Mouse (Mus musculus): ENCODE measurements around the gene Ltb. TPM values are rescaled to one million over a fixed set of nuclear protein-coding genes. Genes with fewer than 3 reads are reported as not detected.

Ltb gene
- total RNA-seq, 2 experiments from 2014 or later = 6.6 to 9.3 TPM

DNA sequence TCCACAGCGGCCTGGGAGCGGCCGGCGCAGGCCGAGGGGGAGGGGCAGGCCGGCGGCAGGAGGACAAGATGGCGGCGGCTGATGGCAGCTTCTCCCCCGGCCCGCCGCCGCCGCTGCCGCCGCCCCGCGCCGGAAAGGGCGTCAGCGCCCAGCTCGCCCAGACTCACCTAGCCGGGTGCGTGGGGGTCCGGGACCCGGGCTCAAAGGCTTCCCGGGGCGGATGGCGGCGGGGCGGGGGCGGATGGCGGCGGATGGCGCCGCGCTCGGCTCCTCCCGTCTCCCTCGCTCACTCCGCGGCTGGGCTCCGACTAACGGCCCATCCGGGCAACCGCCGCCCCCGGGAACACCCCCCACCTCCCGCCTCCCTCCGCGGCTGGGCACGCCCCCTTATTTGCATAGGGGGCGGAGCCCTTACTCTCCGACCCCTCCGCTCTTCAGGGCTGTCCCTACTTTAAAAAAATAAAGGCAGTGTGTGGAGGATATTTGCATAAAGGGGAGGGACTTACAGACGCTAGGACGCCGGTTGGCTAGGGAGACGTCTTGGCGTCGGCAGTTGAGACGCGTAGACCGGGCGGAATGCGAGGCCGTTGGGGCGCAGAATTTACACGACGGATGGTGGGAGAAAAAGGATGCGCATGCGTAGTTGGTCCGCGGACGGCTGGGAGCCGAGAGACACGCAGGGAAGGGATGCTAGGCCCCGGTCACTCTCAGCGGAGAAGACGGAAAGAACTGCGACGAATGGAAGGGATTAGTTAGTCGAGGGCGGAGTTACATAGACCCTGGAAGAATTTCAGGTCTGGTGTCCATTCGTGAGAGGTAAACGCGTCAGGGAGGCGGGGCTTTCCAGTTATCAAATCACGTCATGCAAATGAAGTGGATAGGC lies 29.4 kb upstream of the Ltb start, which contains the start of gene Prrc2a:
Gene Prrc2a (minus strand): TSS at position 330 of the 883 bp plus-strand sequence.
- DNase-seq (ENCODE audit: low spot score in 2 of 2) = peak; percentile 88 to 96

- no peak for DNase-seq (ENCODE audit: low spot score in 2 of 2)
Measured at GRCm38 (mm10) chr17:35165451-35166155, 28.6 kb upstream of the Ltb start.

DNA sequence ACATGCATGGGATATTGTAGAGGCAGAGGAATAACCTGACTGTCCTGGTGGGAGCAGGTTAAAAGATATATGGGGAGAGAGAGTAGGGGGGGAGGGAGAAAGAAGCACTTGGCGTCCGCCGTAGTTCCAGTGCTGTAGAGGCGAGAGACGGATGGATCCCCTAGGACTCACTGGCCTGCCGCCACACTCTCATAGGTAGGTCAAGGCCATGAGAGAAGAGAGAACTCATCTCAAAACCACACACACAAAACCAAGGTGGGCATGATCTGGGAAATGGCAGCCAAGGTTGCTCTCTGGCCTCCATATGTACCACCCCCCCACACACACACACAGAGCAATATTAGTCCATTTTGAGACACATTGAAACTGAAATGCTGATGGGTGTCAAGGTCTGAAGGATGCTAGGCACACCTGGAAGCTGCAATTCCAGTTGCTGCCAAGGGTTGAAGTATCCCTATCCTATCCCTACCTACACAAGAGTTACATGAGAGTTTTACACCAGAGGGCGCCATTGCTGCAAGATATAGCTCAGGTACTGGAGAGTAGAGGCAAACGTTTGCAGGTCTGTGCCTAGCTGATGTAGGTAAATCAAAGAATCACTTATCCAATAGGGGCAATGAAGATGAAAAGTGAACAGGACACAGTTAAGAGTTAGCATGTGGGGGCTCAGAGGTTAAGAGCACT lies 27.7 kb upstream of the Ltb start:
- DNase-seq (ENCODE audit: low spot score in 2 of 2) = no peak

DNA sequence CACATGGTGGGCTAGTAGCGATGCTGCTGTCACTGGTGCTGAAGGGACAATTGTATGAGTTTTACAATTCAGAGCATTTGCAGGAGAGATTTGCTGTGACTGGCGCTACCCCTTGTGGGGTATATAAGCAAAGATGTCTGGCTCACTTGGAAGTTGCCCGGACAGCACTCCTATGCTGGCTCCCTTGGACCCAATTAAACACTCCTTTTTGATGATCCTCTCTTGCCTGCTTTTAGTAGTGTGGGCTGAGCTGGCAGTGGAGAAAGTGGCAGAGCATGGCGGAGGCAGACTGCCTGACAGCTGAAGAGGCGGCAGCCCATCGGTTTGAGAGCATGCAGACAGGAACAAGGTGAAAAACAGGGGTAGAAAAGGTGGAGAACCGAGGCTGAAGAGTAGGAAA lies 26.4 kb upstream of the Ltb start:
- no peak for DNase-seq (ENCODE audit: low spot score in 2 of 2)

DNA sequence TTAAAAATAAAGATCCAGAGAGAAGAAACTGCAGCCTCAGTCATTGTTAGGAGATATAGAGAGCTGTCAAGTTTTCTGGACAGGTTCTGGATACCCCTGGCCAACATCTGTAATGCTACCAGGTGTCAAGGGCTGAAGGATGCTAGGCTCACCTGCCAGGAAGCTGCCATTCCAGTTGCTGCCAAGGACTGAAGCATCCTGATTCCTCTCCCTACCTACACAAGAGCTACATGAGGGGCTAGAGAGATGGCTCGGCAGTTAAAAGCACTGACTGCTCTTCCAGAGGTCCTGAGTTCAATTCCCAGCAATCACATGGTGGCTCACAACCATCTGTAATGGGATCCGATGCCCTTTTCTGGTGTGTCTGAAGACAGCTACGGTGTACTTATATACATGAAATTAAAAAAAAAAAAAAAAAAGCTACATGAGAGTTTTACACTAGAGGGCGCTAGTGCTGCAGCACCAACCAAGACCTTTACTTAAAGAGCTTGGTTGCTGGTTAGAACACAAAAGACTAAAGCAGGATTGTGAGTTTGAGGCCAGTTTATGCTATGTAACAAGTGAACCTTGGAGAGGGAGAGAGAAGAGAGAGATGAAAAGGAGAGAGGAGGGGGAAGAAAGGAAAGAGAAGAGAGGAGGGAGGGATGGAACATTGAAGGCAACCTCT lies 25.6 kb upstream of the Ltb start:
- DNase-seq (ENCODE audit: low spot score in 2 of 2) = no peak

- DNase-seq (ENCODE audit: low spot score in 2 of 2) = no peak
Measured at GRCm38 (mm10) chr17:35172445-35173234, 21.6 kb upstream of the Ltb start.

DNA sequence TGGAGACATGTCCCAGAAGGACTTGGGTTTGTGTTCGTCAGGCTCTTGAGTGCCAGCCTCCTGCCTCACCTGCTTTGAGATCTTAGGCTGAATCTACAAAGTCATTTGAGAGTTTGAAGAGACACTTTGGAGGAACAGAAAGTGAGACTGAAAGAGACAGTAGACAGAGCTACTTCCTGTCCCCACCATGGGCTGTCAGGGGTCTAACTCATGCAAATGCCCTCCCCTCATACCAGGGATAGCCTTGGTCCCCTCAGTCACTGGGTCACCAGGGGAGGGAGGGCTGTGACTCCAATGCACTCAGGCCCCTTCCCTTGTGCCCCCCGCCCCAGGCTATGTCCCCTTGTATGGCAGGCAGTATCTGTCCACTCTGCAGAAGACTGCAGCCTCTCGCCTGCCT lies 20.9 kb upstream of the Ltb start:
- DNase-seq (ENCODE audit: low spot score in 2 of 2) = no peak

- DNase-seq (ENCODE audit: low spot score in 2 of 2) = no peak
Measured at GRCm38 (mm10) chr17:35174201-35174977, 19.9 kb upstream of the Ltb start.

DNA sequence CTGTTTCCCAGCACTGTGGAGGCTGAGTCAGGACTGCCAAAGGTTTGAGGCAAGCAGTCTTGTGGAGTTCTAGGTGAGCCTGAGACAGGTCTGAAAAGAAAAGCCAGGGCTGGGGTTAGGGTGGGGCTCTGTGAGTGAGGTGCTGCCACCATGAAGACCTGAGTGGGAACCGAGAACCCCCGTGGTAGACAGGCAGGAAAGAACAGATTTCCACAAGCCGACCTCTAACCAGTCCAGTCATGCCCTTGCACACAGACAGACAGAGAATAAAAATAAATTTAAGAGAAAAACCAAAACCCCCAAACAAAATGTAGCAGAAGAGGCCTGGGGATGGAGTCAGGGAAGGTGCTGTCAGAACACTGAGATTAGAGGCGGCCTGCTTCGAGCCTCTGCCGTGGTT lies 18.9 kb upstream of the Ltb start:
- DNase-seq (ENCODE audit: low spot score in 2 of 2) = no peak

GRCm38 (mm10) chr17:35175968-35176367 lies 18.3 kb upstream of the Ltb start, which contains the start of gene Aif1:
Aif1 (minus strand) TSS chr17:35176068.
- DNase-seq (ENCODE audit: low spot score in 2 of 2) = no peak

DNA sequence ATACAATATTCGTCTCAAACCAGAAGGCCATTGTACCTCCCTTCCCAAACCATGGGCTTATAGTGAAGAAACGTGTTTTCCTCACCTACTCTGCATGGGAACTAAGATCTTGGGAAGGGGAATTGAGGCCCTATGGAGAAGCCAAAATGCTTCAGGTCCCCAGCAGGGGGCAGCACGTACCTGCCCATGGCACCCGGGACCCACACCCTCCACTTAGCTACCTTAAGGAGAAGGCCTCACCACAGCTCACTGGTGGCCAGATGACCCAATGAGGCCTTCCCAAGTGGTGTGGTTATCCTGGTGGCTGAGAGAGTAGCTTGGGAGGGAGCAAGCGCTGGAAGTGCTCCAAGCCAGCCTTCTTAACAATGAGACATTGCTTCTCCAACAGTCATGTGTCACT lies 15.7 kb upstream of the Ltb start:
- DNase-seq (ENCODE audit: low spot score in 2 of 2) = peak in 1 of 2 experiments; percentile 62

DNA sequence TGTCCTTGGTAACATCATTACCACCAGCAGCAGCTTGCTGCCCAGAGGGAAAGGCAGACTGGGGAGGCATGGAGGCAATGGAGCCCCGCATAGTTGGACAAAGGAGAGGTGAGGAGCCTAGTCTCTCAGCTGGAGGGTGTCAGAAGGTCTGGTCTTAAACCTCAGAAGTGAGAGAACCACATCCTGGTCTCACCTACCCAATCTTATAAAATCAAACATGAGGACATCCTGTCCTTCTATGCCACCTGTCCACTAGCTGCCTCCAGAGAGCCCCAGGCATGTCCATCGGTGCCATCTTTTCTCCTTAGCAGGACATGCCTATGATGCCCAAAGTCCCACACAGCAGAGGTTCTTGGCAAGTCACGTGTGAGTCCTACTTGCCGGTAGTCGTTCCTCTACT lies 14.1 kb upstream of the Ltb start:
- no peak for DNase-seq (ENCODE audit: low spot score in 2 of 2)

DNA sequence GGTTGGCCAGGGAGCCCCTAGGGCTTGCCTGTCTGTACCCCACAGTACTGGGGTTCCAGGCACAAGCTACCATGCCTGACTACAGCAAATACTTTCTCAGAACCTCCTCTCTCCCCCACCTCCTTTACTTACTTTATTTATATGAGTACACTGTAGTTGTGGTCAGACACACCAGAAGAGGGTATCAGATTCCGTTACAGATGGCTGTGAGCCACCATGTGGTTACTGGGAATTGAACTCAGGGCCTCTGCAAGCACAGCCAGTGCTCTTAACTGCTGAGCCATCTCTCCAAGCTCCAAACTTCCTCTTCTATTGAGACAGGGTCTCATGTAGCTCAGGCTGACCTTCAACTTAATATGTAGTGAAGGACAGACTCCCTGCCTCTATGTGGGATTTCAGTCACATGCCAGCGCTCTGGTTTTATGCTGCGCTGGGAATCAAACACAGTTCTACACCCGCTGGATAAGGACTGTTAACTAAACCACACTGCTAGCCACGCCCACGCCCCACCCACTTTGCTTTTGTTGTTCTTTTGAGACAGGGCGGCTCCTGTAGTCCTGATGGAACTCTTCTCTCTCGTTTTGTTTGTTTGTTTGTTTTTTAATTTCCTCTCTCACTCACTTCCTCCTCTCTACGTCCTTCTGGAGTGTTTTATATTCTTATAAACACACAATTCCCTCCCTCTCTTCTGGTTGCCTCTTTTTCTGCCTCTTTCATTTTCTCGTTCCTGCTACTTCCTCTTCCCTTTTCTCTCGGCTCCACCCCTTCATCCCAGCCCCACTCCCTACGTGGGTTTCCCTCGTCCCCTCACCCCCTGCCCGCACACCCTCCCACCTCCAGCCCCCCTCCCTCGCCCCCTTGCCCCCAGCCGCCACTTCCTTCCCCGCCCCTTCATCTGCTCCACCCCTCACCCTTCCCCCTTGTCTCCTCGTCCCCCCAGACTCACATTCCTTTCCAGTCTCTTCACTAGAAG lies 8.3 kb upstream of the Ltb start:
- peak in 1 of 2 experiments; percentile 48 for DNase-seq (ENCODE audit: low spot score in 2 of 2)

GRCm38 (mm10) chr17:35186681-35187080 lies 7.6 kb upstream of the Ltb start:
- no peak for DNase-seq (ENCODE audit: low spot score in 2 of 2)

- DNase-seq (ENCODE audit: low spot score in 2 of 2) = no peak
Measured at GRCm38 (mm10) chr17:35187345-35187744, 6.9 kb upstream of the Ltb start.

- no peak for DNase-seq (ENCODE audit: low spot score in 2 of 2)
Measured at GRCm38 (mm10) chr17:35187959-35188610, 6.2 kb upstream of the Ltb start, which contains the start of gene Lst1. Lst1 (minus strand) TSS chr17:35188439.

GRCm38 (mm10) chr17:35189186-35189585 lies 5.1 kb upstream of the Ltb start:
- no peak for DNase-seq (ENCODE audit: low spot score in 2 of 2)

- no peak for DNase-seq (ENCODE audit: low spot score in 2 of 2)
Measured at GRCm38 (mm10) chr17:35190096-35190495, 4.1 kb upstream of the Ltb start.
